Mouse (Mus musculus): ENCODE data around the gene Plppr2.

- no peak for TF ChIP-seq GATA1 (IDR thresholded peaks at IDR 0.05; ENCODE audit: borderline replicate concordance, low read length)
- TF ChIP-seq GATA2 (IDR thresholded peaks at IDR 0.05; ENCODE audit: borderline replicate concordance, low read depth, low read length): no peak
- no peak for TF ChIP-seq CTCF (IDR thresholded peaks at IDR 0.05; ENCODE audit: low read depth, low read length)
Measured at GRCm38 (mm10) chr9:21955570-21956281, 18.9 kb downstream of the Plppr2 start, which contains the start of gene Swsap1.

All from G1E (cell line).